Mouse (Mus musculus): ENCODE measurements around the gene Gm20696. TPM values are rescaled to one million over a fixed set of nuclear protein-coding genes. Genes with fewer than 3 reads are reported as not detected.

Gm20696 gene
- total and polyA plus RNA-seq, 3 experiments: 0.59 TPM; not detected in 2

DNA sequence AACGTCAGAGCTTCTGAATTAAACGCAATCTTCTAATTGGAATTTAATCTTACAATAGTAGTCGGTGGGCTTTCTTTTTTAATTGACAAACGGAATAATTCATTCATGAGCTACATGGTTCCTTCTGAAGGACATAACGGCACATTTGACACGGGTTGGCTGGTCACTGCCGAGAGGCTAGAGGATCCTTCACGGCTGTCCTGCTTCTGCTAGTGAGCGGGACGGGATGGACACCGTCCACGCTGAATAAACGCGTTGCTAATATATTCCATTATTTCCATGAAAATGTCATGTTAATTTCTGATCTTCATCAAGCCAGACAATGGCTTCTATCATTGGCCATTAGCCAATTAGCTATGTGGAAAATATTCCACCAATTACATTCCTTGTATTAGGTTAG, 236.0 kb downstream of the Gm20696 start:
- dilution Hi-C loops (cut with MboI; ENCODE audit: extremely low pct_ligation_motif_present, extremely low pct_unique_long_range_greater_than_20kb, low sequenced_read_pairs) (no loop called here), in situ Hi-C loops (cut with MboI; ENCODE audit: low pct_ligation_motif_present, low pct_unique_long_range_greater_than_20kb, low sequenced_read_pairs) (no loop called here)
- Histone ChIP-seq H3K4me3 (replicated peaks in 1 of 3; ENCODE audit: low read depth in 2 of 3, low read length in 2 of 3, poor library complexity in 1 of 3) (no peak overlapping the region), H3K4me1 (ENCODE audit: control insufficient read depth in 1 of 2, insufficient read depth in 2 of 2) (peaks cover 15 to 53% of the 10 kb centered on the region in 2 experiments), H3K27ac (ENCODE audit: insufficient read depth, low read depth) (no peak overlapping the region), H3K36me3 (replicated peaks in 1 of 2; ENCODE audit: control insufficient read depth in 1 of 2, insufficient read depth in 1 of 2, low read length in 1 of 2) (no peaks in the 10 kb centered on the region), H3K79me2 (replicated peaks; ENCODE audit: control insufficient read depth, extremely low read depth, insufficient read depth, poor library complexity, severe bottlenecking) (no peaks in the 10 kb centered on the region), H3K27me3 (replicated peaks) (no peaks in the 10 kb centered on the region), H3K4me2 (ENCODE audit: insufficient read depth, low read depth, poor library complexity, severe bottlenecking) (no peak overlapping the region), H3K9ac (ENCODE audit: insufficient read depth, low read depth) (no peak overlapping the region), H3K9me3 (replicated peaks; ENCODE audit: low read length) (no peaks in the 10 kb centered on the region)
- TF ChIP-seq SMC3 (IDR thresholded peaks at IDR 0.05; ENCODE audit: low read depth, low read length) (no peak), ZMIZ1 (IDR thresholded peaks at IDR 0.05; ENCODE audit: low read depth, low read length) (no peak), HCFC1 (IDR thresholded peaks at IDR 0.05; ENCODE audit: low read depth, low read length) (no peak), MEF2A (IDR thresholded peaks at IDR 0.05; ENCODE audit: borderline replicate concordance, low read depth, low read length) (no peak), ETS1 (conservative IDR thresholded peaks at IDR 0.05; ENCODE audit: low read depth, low read length) (no peak), IRF4 (IDR thresholded peaks at IDR 0.05; ENCODE audit: low read depth, low read length) (no peak), PAX5 (IDR thresholded peaks at IDR 0.05; ENCODE audit: low read length) (no peak), ELF1 (IDR thresholded peaks at IDR 0.05; ENCODE audit: low read depth, low read length) (no peak), TCF12 (IDR thresholded peaks at IDR 0.05; ENCODE audit: low read depth, low read length) (no peak), MXI1 (IDR thresholded peaks at IDR 0.05; ENCODE audit: low read depth, low read length) (no peak), NELFE (IDR thresholded peaks at IDR 0.05; ENCODE audit: low read depth, low read length) (no peak), USF2 (conservative IDR thresholded peaks at IDR 0.05; ENCODE audit: low read depth, low read length) (no peak), POLR2AphosphoS2 (IDR thresholded peaks at IDR 0.05; ENCODE audit: low read depth, low read length) (no peak), JUND (conservative IDR thresholded peaks at IDR 0.05; ENCODE audit: low read depth, low read length) (no peak), NRF1 (IDR thresholded peaks at IDR 0.05; ENCODE audit: low read depth, low read length) (no peak), TBP (conservative IDR thresholded peaks at IDR 0.05; ENCODE audit: low read depth, low read length) (no peak), MYC (IDR thresholded peaks at IDR 0.05; ENCODE audit: low read depth, low read length) (no peak), KAT2A (IDR thresholded peaks at IDR 0.05; ENCODE audit: insufficient replicate concordance, low read length) (no peak)
- DNase-seq (ENCODE audit: extremely low read depth): no peak

GRCm38 (mm10) chr6:99429378-99430131, 237.0 kb downstream of the Gm20696 start:
- peak overlapping the region; percentile 30 for H3K4me2 ChIP-seq (ENCODE audit: insufficient read depth, low read depth, poor library complexity, severe bottlenecking)
- dilution Hi-C loops (cut with MboI; ENCODE audit: extremely low pct_ligation_motif_present, extremely low pct_unique_long_range_greater_than_20kb, low sequenced_read_pairs): no loop called here
- in situ Hi-C loops (cut with MboI; ENCODE audit: low pct_ligation_motif_present, low pct_unique_long_range_greater_than_20kb, low sequenced_read_pairs): no loop called here
- H3K9me3 ChIP-seq (replicated peaks; ENCODE audit: low read length): no peaks in the 10 kb centered on the region
- no peak overlapping the region for H3K4me3 ChIP-seq (replicated peaks in 1 of 3; ENCODE audit: low read depth in 2 of 3, low read length in 2 of 3, poor library complexity in 1 of 3)
- no peaks in the 10 kb centered on the region for H3K36me3 ChIP-seq (replicated peaks in 1 of 2; ENCODE audit: control insufficient read depth in 1 of 2, insufficient read depth in 1 of 2, low read length in 1 of 2)
- H3K79me2 ChIP-seq (replicated peaks; ENCODE audit: control insufficient read depth, extremely low read depth, insufficient read depth, poor library complexity, severe bottlenecking): no peaks in the 10 kb centered on the region
- TF ChIP-seq JUN (IDR thresholded peaks at IDR 0.05; ENCODE audit: insufficient read depth, low read depth, low read length) (0 out of 2 replicates have a peak, but pooled peaks have one; percentile 20), BHLHE40 (IDR thresholded peaks at IDR 0.05; ENCODE audit: low read depth, low read length) (peak; percentile 17; the same call in 1 of the 2 replicates), TCF12 (IDR thresholded peaks at IDR 0.05; ENCODE audit: low read depth, low read length) (peak; percentile 56; the same call in 1 of the 2 replicates), NELFE (IDR thresholded peaks at IDR 0.05; ENCODE audit: low read depth, low read length) (no peak), POLR2A (IDR thresholded peaks at IDR 0.05; ENCODE audit: low read depth, low read length) (no peak), IRF4 (IDR thresholded peaks at IDR 0.05; ENCODE audit: low read depth, low read length) (peak; percentile 37; the same call in 1 of the 2 replicates), EP300 (IDR thresholded peaks at IDR 0.05; ENCODE audit: low read length) (peak; percentile 41; the same call in 1 of the 2 replicates), ZC3H11A (IDR thresholded peaks at IDR 0.05; ENCODE audit: low read depth, low read length) (no peak), PAX5 (IDR thresholded peaks at IDR 0.05; ENCODE audit: low read length) (no peak), RCOR1 (conservative IDR thresholded peaks at IDR 0.05; ENCODE audit: low read depth, low read length) (0 out of 2 replicates have a peak, but pooled peaks have one; percentile 16)
- H3K27ac ChIP-seq (ENCODE audit: insufficient read depth, low read depth): no peak overlapping the region
- no peaks in the 10 kb centered on the region for H3K27me3 ChIP-seq (replicated peaks)
- H3K9ac ChIP-seq (ENCODE audit: insufficient read depth, low read depth): no peak overlapping the region
- peaks cover 19 to 59% of the 10 kb centered on the region in 2 experiments for H3K4me1 ChIP-seq (ENCODE audit: control insufficient read depth in 1 of 2, insufficient read depth in 2 of 2)
- DNase-seq (ENCODE audit: extremely low read depth): peak; percentile 43
